In genomic region chr7:145182388-145182787, GRCm38 (mm10) we compare ENCODE assay signal across 14 mouse cellular contexts. TPM values are rescaled to one million over a fixed set of nuclear protein-coding genes. Genes with fewer than 3 reads are reported as not detected.
DNase-seq lines count a peak whose midpoint lies in the region; ATAC-seq and TF ChIP-seq lines count a peak whose summit lies in the region.
"Had no signal": no experiment of that assay in that cellular context is flagged by ENCODE, and none has a peak within 500 bp of the region (broad histone marks: within the 10 kb centered on the region; RNA-seq: fewer than 3 reads in every experiment).

No protein-coding gene starts in this region.

- WGBS in cerebellum, adult 2 months, result 74% methylated on average over 4 of the region's 4 CpGs
- WGBS in forebrain, embryonic 16.5 days, result 47% methylated on average over 4 of the region's 4 CpGs
- 26% methylated on average over 4 of the region's 4 CpGs for WGBS in lung, embryonic 16.5 days
- 53% methylated on average over 4 of the region's 4 CpGs for WGBS in liver, embryonic 11.5 days

- TF ChIP-seq CTCF in cerebellum, adult 2 months (IDR thresholded peaks at IDR 0.05; ENCODE audit: borderline replicate concordance, insufficient read depth, low read depth, low read length), result no peak
- TF ChIP-seq CTCF in bone marrow macrophage, adult 2 months (IDR thresholded peaks at IDR 0.05; ENCODE audit: low read depth, low read length), result no peak

- no peak overlapping the region for H3K27ac ChIP-seq in cerebellum, adult 2 months (ENCODE audit: insufficient read depth, low read length)
- H3K27ac ChIP-seq in bone marrow macrophage, adult 2 months (ENCODE audit: insufficient read depth, low read depth, low read length), result peak overlapping the region; percentile 15
- no peak overlapping the region for H3K27ac ChIP-seq in forebrain, embryonic 16.5 days (ENCODE audit: low read length)
- H3K27ac ChIP-seq in lung, embryonic 16.5 days (ENCODE audit: low read length), result no peak overlapping the region
- H3K27ac ChIP-seq in liver, embryonic 11.5 days (ENCODE audit: low read depth, low read length), result no peak overlapping the region
- H3K27ac ChIP-seq: heart, embryonic 13.5 days; liver, embryonic 12.5 days; stomach, postnatal 0 days had no signal

- peaks cover 9% of the 10 kb centered on the region for H3K4me1 ChIP-seq in cerebellum, adult 2 months (ENCODE audit: control insufficient read depth, insufficient read depth, low read length)
- H3K4me1 ChIP-seq in bone marrow macrophage, adult 2 months (ENCODE audit: control insufficient read depth, insufficient read depth, low read length), result peaks cover 29% of the 10 kb centered on the region
- peaks cover 9% of the 10 kb centered on the region; the same call in 1 of the 2 replicates for H3K4me1 ChIP-seq in forebrain, embryonic 16.5 days (replicated peaks; ENCODE audit: control insufficient read depth, insufficient read depth, low read length)
- peaks cover 19% of the 10 kb centered on the region for H3K4me1 ChIP-seq in lung, embryonic 16.5 days (replicated peaks; ENCODE audit: control insufficient read depth, insufficient read depth, low read length)
- H3K4me1 ChIP-seq in liver, embryonic 11.5 days (replicated peaks; ENCODE audit: control insufficient read depth, insufficient read depth, low read length), result no peaks in the 10 kb centered on the region
- H3K4me1 ChIP-seq: liver, embryonic 12.5 days had no signal

- no peak overlapping the region for H3K4me3 ChIP-seq in cerebellum, adult 2 months (replicated peaks; ENCODE audit: insufficient read depth, low read depth, low read length)
- no peak overlapping the region for H3K4me3 ChIP-seq in bone marrow macrophage, adult 2 months (ENCODE audit: insufficient read depth, low read length)
- no peak overlapping the region for H3K4me3 ChIP-seq in forebrain, embryonic 16.5 days (replicated peaks; ENCODE audit: low read length)
- no peak overlapping the region for H3K4me3 ChIP-seq in lung, embryonic 16.5 days (ENCODE audit: low read length)
- H3K4me3 ChIP-seq in liver, embryonic 11.5 days (ENCODE audit: low read depth, low read length), result no peak overlapping the region
- H3K4me3 ChIP-seq: heart, embryonic 13.5 days; liver, embryonic 12.5 days; midbrain, embryonic 10.5 days had no signal

- DNase-seq in cerebellum, postnatal 14 days, result peak; percentile 59 to 62
- DNase-seq in cerebellum, adult 2 months, result no peak
- no peak for DNase-seq in liver, embryonic 11.5 days (ENCODE audit: low spot score)
- DNase-seq in kidney, adult 9 months, result no peak
- DNase-seq in retina, postnatal 1 day, result no peak
- DNase-seq: kidney, postnatal 10 days; thymus, postnatal 4 days had no signal

- peak; percentile 58; the same call in 1 of the 2 replicates for ATAC-seq in forebrain, embryonic 16.5 days
- ATAC-seq in lung, embryonic 16.5 days (ENCODE audit: low read depth), result peak; percentile 90
- ATAC-seq in liver, embryonic 11.5 days (replicated peaks; ENCODE audit: low FRiP score), result no peak
- ATAC-seq: liver, embryonic 12.5 days had no signal

- TF ChIP-seq POLR2A in cerebellum, adult 2 months (IDR thresholded peaks at IDR 0.05; ENCODE audit: borderline replicate concordance, insufficient read depth, low read length), result no peak
- TF ChIP-seq POLR2A in bone marrow macrophage, adult 2 months (IDR thresholded peaks at IDR 0.05; ENCODE audit: borderline replicate concordance, low read depth, low read length), result no peak

- no peak overlapping the region for H3K4me2 ChIP-seq in forebrain, embryonic 16.5 days (ENCODE audit: low read length)
- H3K4me2 ChIP-seq in lung, embryonic 16.5 days (ENCODE audit: low read depth, low read length), result no peak overlapping the region
- no peak overlapping the region for H3K4me2 ChIP-seq in liver, embryonic 11.5 days
- H3K4me2 ChIP-seq: heart, embryonic 13.5 days; liver, embryonic 12.5 days had no signal

- no peaks in the 10 kb centered on the region for H3K9me3 ChIP-seq in forebrain, embryonic 16.5 days (ENCODE audit: control insufficient read depth, low read length)
- H3K9me3 ChIP-seq in lung, embryonic 16.5 days (ENCODE audit: control insufficient read depth, low read length), result no peaks in the 10 kb centered on the region
- no peaks in the 10 kb centered on the region for H3K9me3 ChIP-seq in liver, embryonic 11.5 days (ENCODE audit: control insufficient read depth, low read length)
- H3K9me3 ChIP-seq: heart, embryonic 13.5 days; liver, embryonic 12.5 days; midbrain, embryonic 10.5 days had no signal

- no peaks in the 10 kb centered on the region for H3K27me3 ChIP-seq in cerebellum, adult 2 months (ENCODE audit: control insufficient read depth, insufficient read depth, low read length)
- H3K27me3 ChIP-seq in forebrain, embryonic 16.5 days (replicated peaks; ENCODE audit: control insufficient read depth, insufficient read depth, low read length), result no peaks in the 10 kb centered on the region
- H3K27me3 ChIP-seq in lung, embryonic 16.5 days (ENCODE audit: control insufficient read depth, insufficient read depth, low read depth, low read length), result no peaks in the 10 kb centered on the region
- no peaks in the 10 kb centered on the region for H3K27me3 ChIP-seq in liver, embryonic 11.5 days (replicated peaks; ENCODE audit: control insufficient read depth, insufficient read depth, low read length)
- H3K27me3 ChIP-seq: heart, embryonic 13.5 days; liver, embryonic 12.5 days had no signal

- H3K9ac ChIP-seq in forebrain, embryonic 16.5 days (replicated peaks; ENCODE audit: low read depth, low read length), result no peak overlapping the region
- H3K9ac ChIP-seq in lung, embryonic 16.5 days (ENCODE audit: low read length), result no peak overlapping the region
- H3K9ac ChIP-seq in liver, embryonic 11.5 days (ENCODE audit: low read depth, low read length), result no peak overlapping the region
- H3K9ac ChIP-seq: heart, embryonic 13.5 days; liver, embryonic 12.5 days had no signal

- H3K36me3 ChIP-seq in forebrain, embryonic 16.5 days (ENCODE audit: control insufficient read depth, insufficient read depth), result no peaks in the 10 kb centered on the region
- H3K36me3 ChIP-seq in lung, embryonic 16.5 days (ENCODE audit: control insufficient read depth, insufficient read depth, low read length), result no peaks in the 10 kb centered on the region
- no peaks in the 10 kb centered on the region for H3K36me3 ChIP-seq in liver, embryonic 11.5 days (ENCODE audit: control insufficient read depth, insufficient read depth, low read length)
- H3K36me3 ChIP-seq: heart, embryonic 13.5 days; liver, embryonic 12.5 days; midbrain, embryonic 10.5 days had no signal

RNA-seq across cellular contexts. Expression of gene 1810010D01Rik, which starts 25.5 kb away (rescaled TPM):
- polyA plus RNA-seq in cerebellum, adult 2 months (2012; rRNA removed), result 11.3 and 13.6 TPM in 2 replicates
- 3.0 and 4.0 TPM in 2 replicates for polyA plus RNA-seq in bone marrow macrophage, adult 2 months (2012; ENCODE audit: insufficient read depth, insufficient read length, missing spikeins)
- polyA plus RNA-seq in forebrain, embryonic 16.5 days (2015; fragmentation: Nextera tagmentation; extraction: Ambion mirVana), result not detected in 2 replicates
- 0.43 TPM in 1 of 2 replicates, not detected in the other for polyA plus RNA-seq in lung, embryonic 16.5 days (2015; fragmentation: Nextera tagmentation; extraction: Ambion mirVana)
- 0.29 and 0.67 TPM in 2 replicates for polyA plus RNA-seq in liver, embryonic 11.5 days (2014; fragmentation: Nextera tagmentation; extraction: Ambion mirVana)

Comparison
In these comparisons a context has a peak if more than half of its experiments do, and no peak if none do; other contexts are left out.
1. DNase-seq: peak in cerebellum, postnatal 14 days (2 of 2); none in cerebellum, adult 2 months (0 of 2), liver, embryonic 11.5 days (single experiment), kidney, adult 9 months (single experiment) and retina, postnatal 1 day (single experiment).